Mouse (Mus musculus) heart, adult 8-10 months (tissue): ENCODE results near the gene Daxx. TPM values are rescaled to one million over a fixed set of nuclear protein-coding genes. Genes with fewer than 3 reads are reported as not detected.
"Not testable (repeated sequence)": the region's sequence is repeated elsewhere in the genome, so short reads cannot be mapped to it uniquely, and the experiment has no call there.

Experiments
- DNase-seq: peaks from one replicate; pipeline ENCODE4 v3.0.0; 2022; ENCODE audit warnings: low spot score
- total RNA-seq, 4 experiments: library from RNA; stranded (reverse); gene quantifications; 2 replicates each; pipeline ENCODE4 v1.2.4; 2022

The Daxx gene
- 10 to 100 TPM; 11.5 to 16.2 (median 13.7) TPM for total RNA-seq

GRCm38 (mm10) chr17:33909077-33909868, at the start of gene Daxx:
TSS of gene Daxx (plus strand) at chr17:33909414.
- DNase-seq: peak; percentile 98

GRCm38 (mm10) chr17:33865330-33866030, 43.7 kb upstream of the Daxx start:
- DNase-seq: peak; percentile 31

GRCm38 (mm10) chr17:33873537-33873936, 35.7 kb upstream of the Daxx start, which contains the start of gene Gm7029:
TSS of gene Gm7029 (plus strand) at chr17:33873837.
- DNase-seq: not testable (repeated sequence)

- no peak for DNase-seq
These were observed 34.8 kb upstream of the Daxx start for GRCm38 (mm10) chr17:33874411-33874810.

- not testable (repeated sequence) for DNase-seq
These were observed 33.4 kb upstream of the Daxx start for GRCm38 (mm10) chr17:33875797-33876196.

GRCm38 (mm10) chr17:33884320-33884719, 24.9 kb upstream of the Daxx start:
- not testable (repeated sequence) for DNase-seq

GRCm38 (mm10) chr17:33887802-33888201, 21.4 kb upstream of the Daxx start:
- not testable (repeated sequence) for DNase-seq

- not testable (repeated sequence) for DNase-seq
These were observed 21.0 kb upstream of the Daxx start for GRCm38 (mm10) chr17:33888230-33888629.

GRCm38 (mm10) chr17:33889941-33890532, 19.2 kb upstream of the Daxx start:
- DNase-seq: not testable (repeated sequence)

- DNase-seq: peak; percentile 99
These were observed 18.6 kb upstream of the Daxx start, which contains the start of gene Kifc1 for GRCm38 (mm10) chr17:33890533-33891059. TSS of gene Kifc1 (minus strand) at chr17:33890661.

- DNase-seq: no peak
These were observed 17.9 kb upstream of the Daxx start for GRCm38 (mm10) chr17:33891357-33891756.

- DNase-seq: not testable (repeated sequence)
These were observed 17.3 kb upstream of the Daxx start for GRCm38 (mm10) chr17:33891892-33892291.

- no peak for DNase-seq
These were observed 16.8 kb upstream of the Daxx start for GRCm38 (mm10) chr17:33892429-33892828.

- DNase-seq: not testable (repeated sequence)
These were observed 16.2 kb upstream of the Daxx start for GRCm38 (mm10) chr17:33893011-33893410.

GRCm38 (mm10) chr17:33897114-33897794, 12.0 kb upstream of the Daxx start:
- DNase-seq: no peak

GRCm38 (mm10) chr17:33898193-33898592, 11.0 kb upstream of the Daxx start:
- DNase-seq: not testable (repeated sequence)

- no peak for DNase-seq
These were observed 9.6 kb upstream of the Daxx start for GRCm38 (mm10) chr17:33899642-33900041.

- no peak for DNase-seq
These were observed 8.8 kb upstream of the Daxx start for GRCm38 (mm10) chr17:33900281-33900988.

GRCm38 (mm10) chr17:33900989-33901314, 8.3 kb upstream of the Daxx start:
- no peak for DNase-seq

- DNase-seq: no peak
These were observed 7.6 kb upstream of the Daxx start for GRCm38 (mm10) chr17:33901653-33902052.

GRCm38 (mm10) chr17:33902079-33902478, 7.1 kb upstream of the Daxx start:
- no peak for DNase-seq
